Mouse (Mus musculus) myocyte (in vitro differentiated cells): ENCODE measurements around the gene Prrg4.

ENCODE experiments used
- CEBPB ChIP-seq: IDR thresholded peaks from 2 replicates; pipeline ENCODE4 v1.6.1; 2011; ENCODE audit warnings: mild to moderate bottlenecking, moderate library complexity; ENCODE audit not compliant: poor library complexity, insufficient read depth, severe bottlenecking
- E2F4 ChIP-seq: IDR thresholded peaks from one replicate; pipeline ENCODE4 v1.6.1; 2011; ENCODE audit warnings: mild to moderate bottlenecking, control low read depth, moderate library complexity; ENCODE audit not compliant: insufficient read depth
- MAX ChIP-seq: IDR thresholded peaks from one replicate; pipeline ENCODE4 v1.6.1; 2011; ENCODE audit warnings: low read depth, mild to moderate bottlenecking, control low read depth
- MYOD1 ChIP-seq, 3 experiments: IDR thresholded peaks; one replicate each; pipeline ENCODE4 v1.6.1; 2011; ENCODE audit warnings: control low read depth in 2 of 3, low read depth in 2 of 3, mild to moderate bottlenecking in 2 of 3, moderate library complexity in 1 of 3; ENCODE audit not compliant: insufficient read length in 2 of 3, control insufficient read depth in 1 of 3
- MYOG ChIP-seq, 3 experiments: IDR thresholded peaks; one replicate each; pipeline ENCODE4 v1.6.1; 2011; ENCODE audit warnings: control low read depth in 2 of 3, low read depth in 2 of 3, mild to moderate bottlenecking in 2 of 3; ENCODE audit not compliant: insufficient read length in 2 of 3, control insufficient read depth in 1 of 3, insufficient read depth in 1 of 3
- POLR2A ChIP-seq: IDR thresholded peaks from one replicate; pipeline ENCODE4 v1.6.1; 2011; ENCODE audit warnings: low read depth, mild to moderate bottlenecking, control low read depth, moderate library complexity; ENCODE audit not compliant: insufficient read length
- POLR2AphosphoS2 ChIP-seq: IDR thresholded peaks from one replicate; pipeline ENCODE4 v1.6.1; 2011; ENCODE audit warnings: low read depth, control low read depth; ENCODE audit not compliant: insufficient read length
- REST ChIP-seq: IDR thresholded peaks from one replicate; pipeline ENCODE4 v1.6.1; 2011; ENCODE audit warnings: mild to moderate bottlenecking, control low read depth, moderate library complexity; ENCODE audit not compliant: insufficient read depth, insufficient read length
- SRF ChIP-seq: IDR thresholded peaks from one replicate; pipeline ENCODE4 v1.6.1; 2011; ENCODE audit warnings: low read depth; ENCODE audit not compliant: control insufficient read depth, insufficient read length
- TCF12 ChIP-seq: IDR thresholded peaks from one replicate; pipeline ENCODE4 v1.6.1; 2011; ENCODE audit warnings: mild to moderate bottlenecking, control low read depth; ENCODE audit not compliant: poor library complexity, insufficient read depth, severe bottlenecking
- USF1 ChIP-seq: IDR thresholded peaks from one replicate; pipeline ENCODE4 v1.6.1; 2011; ENCODE audit warnings: low read depth, mild to moderate bottlenecking, control low read depth, moderate library complexity

GRCm38 (mm10) chr2:104847645-104848044 lies 2.0 kb downstream of the Prrg4 start:
- no peak for TF ChIP-seq POLR2A
- TF ChIP-seq POLR2AphosphoS2: no peak
- no peak for TF ChIP-seq TCF12
- no peak for TF ChIP-seq E2F4
- TF ChIP-seq REST: no peak
- no peak for TF ChIP-seq USF1
- TF ChIP-seq CEBPB: no peak
- no peak for TF ChIP-seq MYOD1 (IDR thresholded peaks at IDR 0.05; ENCODE audit: control insufficient read depth in 1 of 3, insufficient read length in 2 of 3, low read depth in 2 of 3)
- no peak for TF ChIP-seq MAX
- no peak for TF ChIP-seq MYOG (IDR thresholded peaks at IDR 0.05; ENCODE audit: control insufficient read depth in 1 of 3, insufficient read depth in 1 of 3, insufficient read length in 2 of 3, low read depth in 2 of 3)
- TF ChIP-seq SRF: no peak
